8 mouse cellular contexts compared by ENCODE assay signal in genomic region chr11:5243812-5244748, GRCm38 (mm10). TPM values are rescaled to one million over a fixed set of nuclear protein-coding genes. Genes with fewer than 3 reads are reported as not detected.
A peak's percentile ranks its signal among the peaks of the same experiment; 100 is the strongest.
DNase-seq lines count a peak whose midpoint lies in the region; ATAC-seq and TF ChIP-seq lines count a peak whose summit lies in the region.

No protein-coding gene starts in this region.

- intact Hi-C loops in left cerebral cortex, postnatal 10 days (cut with DNase I) = no loop called here

- H3K9me3 ChIP-seq in embryonic facial prominence, embryonic 13.5 days = no peaks in the 10 kb centered on the region
- H3K9me3 ChIP-seq in intestine, postnatal 0 days (ENCODE audit: control insufficient read depth) = no peaks in the 10 kb centered on the region

- peak; percentile 34 for DNase-seq in R1 (ENCODE audit: low read depth, low spot score)
- peak; percentile 75 to 84 for DNase-seq in heart, adult 18-20 months
- DNase-seq in left cerebral cortex, postnatal 10 days (ENCODE audit: extremely low spot score in 1 of 2, low spot score in 2 of 2) = peak; percentile 24 to 47
- DNase-seq in retina, embryonic 14.5 days (ENCODE audit: low spot score) = peak; percentile 31
- DNase-seq in cerebellum, postnatal 36 days = no peak

- peak; percentile 43 for TF ChIP-seq CTCF in intestine, postnatal 0 days (IDR thresholded peaks at IDR 0.05; ENCODE audit: low read depth)

- H3K4me3 ChIP-seq in embryonic facial prominence, embryonic 13.5 days = peak overlapping the region; percentile 23
- H3K4me3 ChIP-seq in intestine, postnatal 0 days (ENCODE audit: low read depth, low read length) = peak overlapping the region; percentile 16

- H3K4me1 ChIP-seq in embryonic facial prominence, embryonic 13.5 days = peaks cover 62% of the 10 kb centered on the region
- H3K4me1 ChIP-seq in intestine, postnatal 0 days (replicated peaks; ENCODE audit: control insufficient read depth, insufficient read depth, low read length) = no peaks in the 10 kb centered on the region

- WGBS in embryonic facial prominence, embryonic 13.5 days = 21% methylated on average over 24 of the region's 24 CpGs
- WGBS in intestine, postnatal 0 days = 26% methylated on average over 24 of the region's 24 CpGs

- peak overlapping the region; percentile 54; the same call in 1 of the 2 replicates for H3K9ac ChIP-seq in embryonic facial prominence, embryonic 13.5 days
- H3K9ac ChIP-seq in intestine, postnatal 0 days (ENCODE audit: low read depth, low read length) = no peak overlapping the region

- ATAC-seq in embryonic facial prominence, embryonic 13.5 days (ENCODE audit: insufficient number of reproducible peaks, insufficient read depth, low FRiP score, low TSS enrichment, low read depth) = no peak; the same call in 1 of the 2 replicates
- peak; percentile 77 for ATAC-seq in intestine, postnatal 0 days
- no peak for ATAC-seq in granulocyte monocyte progenitor cell, adult 5-6 weeks (replicated peaks; ENCODE audit: poor library complexity, severe bottlenecking)

- peaks cover 18% of the 10 kb centered on the region for H3K36me3 ChIP-seq in embryonic facial prominence, embryonic 13.5 days
- H3K36me3 ChIP-seq in intestine, postnatal 0 days (ENCODE audit: control insufficient read depth, insufficient read depth) = peaks cover 11% of the 10 kb centered on the region; the same call in 1 of the 2 replicates

- H3K27me3 ChIP-seq in embryonic facial prominence, embryonic 13.5 days = no peaks in the 10 kb centered on the region
- no peaks in the 10 kb centered on the region for H3K27me3 ChIP-seq in intestine, postnatal 0 days (replicated peaks; ENCODE audit: control insufficient read depth, insufficient read depth, low read length)

- H3K4me2 ChIP-seq in embryonic facial prominence, embryonic 13.5 days = peak overlapping the region; percentile 60
- peak overlapping the region; percentile 62 for H3K4me2 ChIP-seq in intestine, postnatal 0 days (replicated peaks; ENCODE audit: low read depth)

- peak overlapping the region; percentile 93 for H3K27ac ChIP-seq in embryonic facial prominence, embryonic 13.5 days
- no peak overlapping the region for H3K27ac ChIP-seq in intestine, postnatal 0 days (ENCODE audit: low read depth, low read length)

RNA-seq across cellular contexts. Expression of gene Kremen1, which starts 17.3 kb away (rescaled TPM):
- polyA plus RNA-seq in embryonic facial prominence, embryonic 13.5 days (2015; fragmentation: Nextera tagmentation; extraction: Ambion mirVana) = 23.8 and 25.1 TPM in 2 replicates
- total RNA-seq in heart, adult 18-20 months (2021) = 10 to 100 TPM; 82.3 to 83.3 TPM
- 5.7 and 6.6 TPM in 2 replicates for polyA plus RNA-seq in intestine, postnatal 0 days (2015; fragmentation: Nextera tagmentation; extraction: Ambion mirVana)
- 1 to 10 TPM; 9.2 to 9.5 TPM for total RNA-seq in left cerebral cortex, postnatal 10 days (2021)
- 4.1 and 6.8 TPM in 2 replicates for total RNA-seq in granulocyte monocyte progenitor cell, adult 5-6 weeks (2014; fragmentation: Nextera tagmentation)
- total RNA-seq in granulocyte monocyte progenitor cell, adult 5-6 weeks (2017) = 1.9 and 2.1 TPM in 2 replicates

Comparison
In these comparisons a context has a peak if more than half of its experiments do, and no peak if none do; other contexts are left out.
1. DNase-seq: peak in R1 (single experiment), heart, adult 18-20 months (2 of 2), left cerebral cortex, postnatal 10 days (2 of 2) and retina, embryonic 14.5 days (single experiment); none in cerebellum, postnatal 36 days (0 of 2).
2. RNA of gene Kremen1, which starts 17.3 kb away (total RNA-seq): 82.3 to 83.3 TPM in heart, adult 18-20 months; 9.2 to 9.5 TPM in left cerebral cortex, postnatal 10 days and 1.9 to 6.8 TPM in granulocyte monocyte progenitor cell, adult 5-6 weeks; every median in the first group is over 4 times any median in the second.